Mouse (Mus musculus): ENCODE measurements around the gene Rprm.

Rprm gene

DNA sequence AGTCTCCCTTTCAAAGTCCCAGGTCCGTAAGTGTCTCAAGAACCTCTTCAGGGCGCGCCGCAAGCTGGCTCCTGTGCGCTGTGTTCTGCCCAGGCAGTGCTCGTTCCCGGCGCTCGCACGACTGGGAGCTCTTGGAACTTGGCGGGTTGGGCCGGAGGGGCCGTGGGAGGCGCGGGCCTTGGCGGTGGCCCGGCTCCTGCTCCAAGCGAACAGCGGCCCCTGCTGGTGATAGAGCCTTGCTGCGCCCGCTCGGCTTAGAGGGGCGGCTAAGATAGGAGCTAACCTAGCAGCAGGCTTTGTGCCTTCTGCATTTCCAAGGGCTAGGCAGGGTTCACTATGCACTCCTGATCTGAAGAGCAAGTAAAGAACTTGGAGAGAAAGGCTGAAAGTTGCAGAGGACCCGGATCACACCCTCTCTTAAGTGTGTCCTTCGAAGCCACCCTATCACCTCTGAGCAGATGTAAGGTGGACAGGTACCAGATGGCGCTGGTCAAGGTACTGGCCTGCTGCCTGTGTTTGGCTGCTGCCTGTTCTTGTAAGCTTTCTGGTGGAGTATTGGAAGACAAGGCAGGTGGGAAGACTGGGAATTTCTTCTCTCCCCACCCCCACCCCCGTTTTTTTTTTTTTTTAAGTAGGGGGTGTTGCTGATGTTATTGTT, at the start of gene Rprm:
Gene Rprm, minus strand, starts transcription at position 123 of the 658 bp plus-strand sequence.
- DNase-seq: peak; percentile 81

DNA sequence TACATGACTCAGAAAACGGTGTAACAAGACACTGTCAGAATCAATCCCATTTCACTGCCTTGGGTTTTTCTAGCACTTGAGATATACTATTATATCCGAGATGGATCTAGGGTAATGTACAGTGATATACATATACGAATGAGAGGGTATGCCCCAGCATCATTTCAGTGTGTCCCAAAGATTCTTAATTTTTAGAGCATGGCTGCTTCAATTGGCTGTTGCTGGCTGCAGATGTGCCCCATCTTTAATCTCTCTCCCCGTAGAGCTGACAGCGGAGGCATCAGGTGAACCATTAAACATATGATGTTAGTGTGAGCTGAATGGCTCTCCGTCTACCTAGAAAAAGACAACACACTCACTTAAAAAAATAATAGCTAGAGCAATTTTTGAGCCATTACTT, 34.0 kb upstream of the Rprm start:
- DNase-seq: no peak

DNA sequence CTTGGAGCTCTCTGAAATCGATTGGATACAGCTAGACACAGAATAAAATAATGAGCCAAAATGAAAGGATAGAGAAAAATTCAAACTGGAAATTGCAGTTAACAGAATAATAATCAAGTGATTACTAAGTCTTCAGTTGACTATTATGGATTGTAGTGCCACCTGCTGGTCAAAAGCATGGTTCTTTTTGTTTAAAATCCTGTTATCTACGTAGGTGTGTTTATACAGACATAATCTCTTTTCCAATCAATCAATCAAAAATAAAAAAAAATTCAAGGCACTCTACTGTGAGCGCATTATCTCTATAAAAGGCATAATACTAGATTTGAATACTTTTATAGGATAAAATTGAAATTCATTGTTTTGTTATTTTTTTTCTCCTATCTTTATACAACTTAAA, 33.5 kb upstream of the Rprm start:
- DNase-seq: no peak

DNA sequence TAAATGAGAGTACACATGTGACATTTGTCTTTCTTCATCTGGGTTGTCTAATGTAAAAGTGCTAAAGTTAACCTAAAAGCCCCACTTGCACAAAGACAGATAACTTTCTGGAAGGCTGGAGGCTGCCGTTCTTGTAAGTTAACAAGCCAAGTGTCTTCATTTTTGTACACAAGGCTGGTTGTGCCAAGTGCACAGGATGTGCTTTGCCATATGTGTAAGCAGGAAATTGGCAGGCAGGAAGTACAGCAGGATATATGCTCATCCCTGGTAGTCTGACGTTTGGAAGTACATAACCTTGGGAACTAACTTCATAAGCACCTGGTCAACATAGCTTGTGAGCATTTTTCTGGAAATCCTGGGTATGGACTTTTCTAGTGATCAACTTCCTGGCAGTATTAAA, 25.9 kb upstream of the Rprm start:
- DNase-seq: no peak

DNA sequence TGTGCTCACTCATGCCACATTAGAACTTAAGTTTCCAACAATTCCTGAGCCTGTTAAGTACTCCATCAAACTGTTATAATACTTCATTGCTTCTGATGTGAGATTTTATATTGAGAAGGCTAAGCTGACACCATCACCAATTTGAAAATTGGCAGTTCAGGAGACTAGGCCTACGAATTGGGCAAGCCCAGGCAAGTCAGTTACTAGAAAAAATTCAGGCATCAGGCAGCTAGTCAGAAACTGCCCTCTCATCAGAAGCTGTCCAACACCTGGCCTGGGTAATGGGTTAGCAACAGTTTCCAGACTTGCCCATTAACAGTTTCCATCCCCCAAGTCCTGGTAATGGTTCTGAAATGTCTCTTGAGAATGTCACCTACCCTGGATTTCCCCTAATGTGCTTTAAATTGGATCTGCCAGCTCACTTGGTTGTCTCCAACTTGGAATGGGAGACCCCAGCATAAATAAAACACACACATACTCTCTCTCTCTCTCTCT, 20.9 kb upstream of the Rprm start:
- no peak for DNase-seq

DNA sequence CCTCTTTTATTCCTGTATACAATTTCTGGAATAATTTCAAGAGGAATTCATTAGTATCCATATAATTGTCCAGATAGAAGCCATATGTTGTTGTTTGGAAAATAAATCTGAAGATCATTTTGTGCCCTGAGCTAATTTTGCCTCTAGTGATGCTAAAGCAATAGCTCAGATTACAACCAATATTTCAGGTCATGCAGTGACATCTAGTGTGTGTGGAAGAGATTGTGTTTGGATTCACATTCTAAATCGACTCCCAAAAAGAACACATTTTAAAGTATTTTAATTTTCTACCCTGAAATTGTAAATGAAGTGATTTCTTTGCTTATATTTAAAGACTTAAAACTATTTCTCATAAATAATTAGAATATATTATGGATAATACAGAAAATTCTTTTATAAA, 14.6 kb upstream of the Rprm start:
- no peak for DNase-seq

DNA sequence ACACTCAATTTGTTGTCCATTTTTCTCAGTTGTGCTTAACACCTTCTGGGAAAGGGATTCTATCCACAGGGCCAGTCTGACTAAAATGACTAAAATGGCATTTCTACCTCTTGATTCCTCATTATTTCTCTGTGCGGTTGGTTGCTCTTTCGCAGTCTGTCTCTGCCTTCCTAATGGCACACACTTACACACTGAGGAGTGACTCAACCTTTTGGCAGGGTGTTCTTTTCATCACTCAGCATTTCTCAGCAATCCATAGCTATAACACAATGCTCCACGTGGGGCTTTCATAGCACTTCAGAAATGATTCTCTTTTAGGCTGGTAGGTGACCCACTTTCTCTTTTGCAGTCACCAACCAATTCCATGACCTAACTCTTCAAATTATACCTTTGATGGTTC, 7.3 kb upstream of the Rprm start:
- DNase-seq: no peak

DNA sequence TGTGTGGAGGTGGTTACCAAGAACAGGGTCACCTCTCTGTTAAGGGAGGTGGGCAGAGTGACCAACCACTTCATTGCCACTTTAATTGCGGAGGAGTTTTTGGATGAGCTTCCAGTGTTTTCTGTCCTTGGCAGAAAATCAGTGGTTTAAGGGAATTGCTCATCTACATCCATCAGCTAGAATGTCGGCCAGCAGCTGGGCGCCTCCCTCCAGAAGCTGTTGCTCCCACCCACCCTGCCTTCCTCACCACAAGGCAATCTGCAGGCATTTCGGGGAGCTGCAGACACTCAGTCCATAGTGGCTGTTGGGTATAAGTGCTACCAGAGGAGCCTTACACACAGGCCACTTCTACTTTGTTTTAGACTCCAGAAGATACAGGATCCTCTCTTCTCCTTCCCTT, 902 bp upstream of the Rprm start:
- DNase-seq: no peak

DNA sequence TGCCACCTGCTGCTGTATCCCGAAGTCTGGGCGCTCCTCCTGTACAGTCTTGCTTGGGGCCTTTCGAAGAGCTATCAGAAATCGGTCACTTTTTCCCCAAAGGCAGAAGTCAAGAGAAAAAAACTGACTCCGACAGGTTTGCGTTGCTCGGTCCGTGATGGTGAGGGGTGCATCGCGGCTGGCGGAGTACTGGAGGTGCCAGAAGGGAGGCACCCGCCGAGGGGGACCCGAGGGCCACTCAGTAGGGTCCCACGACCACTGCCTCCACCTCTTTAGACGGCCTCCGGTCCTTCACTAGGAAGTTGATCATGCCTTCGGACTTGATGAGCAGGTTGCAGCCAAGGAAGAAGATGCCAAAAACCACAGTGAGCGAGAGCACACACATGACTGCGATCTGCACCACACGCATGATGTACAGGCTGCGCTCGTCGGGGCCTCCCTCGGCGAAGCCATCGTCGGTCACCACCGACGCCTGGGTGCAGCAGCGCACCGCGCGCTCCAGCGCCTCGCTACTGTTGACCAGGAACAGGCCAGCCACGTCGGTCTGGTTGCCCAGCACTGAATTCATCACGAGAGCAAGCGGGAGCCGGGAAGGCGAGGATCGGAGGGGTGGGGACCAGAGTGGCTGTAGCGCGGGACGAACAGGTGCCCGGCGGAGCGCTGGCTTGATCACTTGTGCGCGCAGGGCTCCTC, 469 bp downstream of the Rprm start:
- DNase-seq: peak; percentile 4

DNA sequence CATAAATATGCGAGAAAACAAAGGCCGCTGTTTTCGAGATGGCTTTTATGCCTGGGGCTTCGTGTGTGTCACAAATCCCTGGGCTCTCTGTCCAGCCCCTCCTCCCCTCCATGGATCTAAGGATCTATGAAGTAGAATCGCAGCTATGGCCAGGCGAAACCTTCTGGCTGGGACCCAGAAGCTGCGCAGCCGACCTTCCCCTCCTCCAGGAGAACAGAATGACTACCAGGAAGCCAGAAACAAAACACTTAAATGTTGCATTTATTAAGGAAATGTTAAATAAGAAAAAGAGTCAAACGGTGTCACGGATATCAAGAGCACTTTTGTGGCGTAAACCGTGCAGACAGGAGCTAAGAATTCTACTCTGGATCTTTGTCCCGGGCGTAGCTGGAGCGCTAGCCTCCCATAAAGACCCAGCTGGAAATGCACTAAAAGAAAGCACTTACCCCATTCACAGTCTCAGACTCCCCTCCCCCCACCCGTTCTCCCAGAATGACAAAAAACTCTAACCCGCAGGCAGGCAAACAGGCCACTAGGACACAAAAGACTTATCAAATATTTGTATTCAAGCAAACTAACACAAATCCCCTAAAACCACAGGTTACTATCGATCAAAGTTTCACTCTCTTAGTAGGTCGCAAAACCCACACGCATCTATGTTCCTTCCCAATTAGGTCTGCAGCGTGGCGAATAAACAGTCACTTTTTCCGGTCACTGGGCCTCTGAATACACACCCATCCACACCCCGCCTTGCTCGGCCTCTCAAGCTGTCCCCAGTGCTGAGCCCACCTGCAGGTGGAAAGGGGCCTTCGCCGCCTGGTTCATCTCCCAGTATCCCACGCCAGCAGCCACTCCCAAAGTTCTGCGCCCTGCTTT, 1.3 kb downstream of the Rprm start:
- DNase-seq: peak; percentile 4

DNA sequence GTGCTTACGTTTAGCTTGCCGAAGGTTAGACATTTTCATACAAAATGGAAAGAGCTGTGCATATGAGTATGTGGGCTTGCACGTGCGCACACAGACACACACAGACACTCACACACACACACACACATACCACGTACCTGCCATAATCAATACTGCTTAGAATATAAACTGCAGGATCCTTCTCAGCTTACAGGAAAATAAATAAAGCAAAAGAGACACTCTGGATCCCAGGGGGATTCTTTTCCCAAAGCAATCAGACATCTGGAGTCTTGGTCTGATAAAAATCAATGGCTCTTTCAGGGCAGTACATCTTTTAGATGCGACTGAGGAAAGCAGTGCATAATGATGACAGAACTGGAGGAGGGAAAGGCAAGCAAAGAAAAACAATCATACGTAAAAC, 6.4 kb downstream of the Rprm start:
- DNase-seq: no peak

DNA sequence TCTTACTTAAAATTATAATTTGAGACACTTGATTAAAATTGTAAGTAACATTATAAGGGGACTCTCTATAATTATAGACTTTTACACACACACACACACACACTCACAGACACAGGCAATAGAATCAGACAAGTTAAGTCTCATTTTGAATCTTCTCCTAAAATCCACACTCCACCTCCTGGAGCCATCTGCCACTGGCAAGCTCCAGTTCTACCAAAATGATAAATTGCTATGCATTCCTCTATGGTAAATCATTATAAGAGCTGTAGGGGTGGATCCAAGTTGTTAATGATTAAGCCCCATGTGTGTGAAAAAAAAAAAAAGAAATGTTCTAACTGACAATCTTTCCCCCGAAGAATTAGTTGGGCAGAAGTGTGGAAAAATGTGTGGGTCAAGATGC, 13.8 kb downstream of the Rprm start:
- DNase-seq: no peak

DNA sequence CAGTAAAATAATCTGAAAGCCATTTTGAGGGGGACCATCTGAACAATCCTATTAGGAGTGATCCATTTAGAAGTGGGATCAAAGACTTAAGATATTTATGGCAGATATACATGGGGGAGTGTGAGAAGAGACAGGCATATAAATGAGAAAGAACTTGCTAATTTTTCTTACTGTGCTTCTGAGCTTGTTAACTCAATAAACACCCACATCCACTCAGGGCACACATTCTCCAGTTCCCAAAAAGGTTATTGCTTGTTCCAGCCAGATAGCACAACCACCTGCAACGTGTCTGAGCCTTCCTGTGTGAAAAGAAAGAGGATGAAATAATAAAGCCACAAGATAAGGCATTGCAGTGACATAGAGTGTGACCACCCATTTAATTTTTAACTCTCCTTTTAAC, 22.9 kb downstream of the Rprm start:
- no peak for DNase-seq

DNA sequence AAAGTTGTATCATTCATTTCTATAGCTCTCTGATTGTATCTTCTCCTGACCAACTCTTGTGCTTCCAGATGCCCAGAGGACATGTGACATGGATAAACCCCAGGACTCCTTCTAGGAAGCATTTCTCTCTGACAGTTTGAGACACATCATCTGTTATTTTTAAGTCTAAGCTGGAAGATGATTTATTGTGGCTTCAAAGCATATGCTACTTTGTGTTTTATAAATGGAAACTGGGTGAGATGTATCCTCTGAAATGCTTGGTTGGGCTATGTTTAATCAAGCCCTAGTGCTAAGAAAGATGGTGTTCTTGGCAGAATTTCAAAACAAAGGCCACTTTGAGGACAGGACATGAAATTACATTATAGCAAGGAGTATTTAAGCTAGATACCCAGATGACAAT, 24.3 kb downstream of the Rprm start:
- no peak for DNase-seq

Measured in liver (tissue).